Mouse (Mus musculus): ENCODE measurements around the gene Apbb1.

Apbb1 gene

GRCm38 (mm10) chr7:105570756-105571155 lies 10.7 kb downstream of the Apbb1 start:
- no peak for DNase-seq (ENCODE audit: low spot score in 2 of 2)

- DNase-seq (ENCODE audit: low spot score in 2 of 2): peak in 1 of 2 experiments; percentile 24
These were observed 11.6 kb downstream of the Apbb1 start for GRCm38 (mm10) chr7:105569512-105570496.

- DNase-seq (ENCODE audit: low spot score in 2 of 2): peak; percentile 75 to 84
These were observed 12.4 kb downstream of the Apbb1 start for GRCm38 (mm10) chr7:105568988-105569471.

- peak in 1 of 2 experiments; percentile 75 for DNase-seq (ENCODE audit: low spot score in 2 of 2)
These were observed 12.9 kb downstream of the Apbb1 start for GRCm38 (mm10) chr7:105568583-105568982.

- DNase-seq (ENCODE audit: low spot score in 2 of 2): peak in 1 of 2 experiments; percentile 13
These were observed 16.2 kb downstream of the Apbb1 start for GRCm38 (mm10) chr7:105565071-105565836.

- DNase-seq (ENCODE audit: low spot score in 2 of 2): no peak
These were observed 18.1 kb downstream of the Apbb1 start for GRCm38 (mm10) chr7:105563367-105563766.

- DNase-seq (ENCODE audit: low spot score in 2 of 2): no peak
These were observed 19.1 kb downstream of the Apbb1 start for GRCm38 (mm10) chr7:105562317-105562716.

GRCm38 (mm10) chr7:105559016-105559415 lies 22.4 kb downstream of the Apbb1 start:
- peak in 1 of 2 experiments; percentile 53 for DNase-seq (ENCODE audit: low spot score in 2 of 2)

- DNase-seq (ENCODE audit: low spot score in 2 of 2): no peak
These were observed 23.8 kb downstream of the Apbb1 start for GRCm38 (mm10) chr7:105557671-105558070.

- no peak for DNase-seq (ENCODE audit: low spot score in 2 of 2)
These were observed 25.0 kb downstream of the Apbb1 start for GRCm38 (mm10) chr7:105556406-105556805.

GRCm38 (mm10) chr7:105555571-105555970 lies 25.9 kb downstream of the Apbb1 start:
- peak in 1 of 2 experiments; percentile 23 for DNase-seq (ENCODE audit: low spot score in 2 of 2)

GRCm38 (mm10) chr7:105554212-105554942 lies 27.1 kb downstream of the Apbb1 start, which contains the start of gene Smpd1:
Smpd1 (plus strand) TSS chr7:105554360.
- DNase-seq (ENCODE audit: low spot score in 2 of 2): peak; percentile 85 to 87

GRCm38 (mm10) chr7:105553456-105554211 lies 27.8 kb downstream of the Apbb1 start:
- DNase-seq (ENCODE audit: low spot score in 2 of 2): peak in 1 of 2 experiments; percentile 23

GRCm38 (mm10) chr7:105549035-105549434 lies 32.4 kb downstream of the Apbb1 start:
- DNase-seq (ENCODE audit: low spot score in 2 of 2): peak in 1 of 2 experiments; percentile 33

GRCm38 (mm10) chr7:105547970-105548369 lies 33.5 kb downstream of the Apbb1 start:
- DNase-seq (ENCODE audit: low spot score in 2 of 2): no peak

GRCm38 (mm10) chr7:105545986-105546385 lies 35.5 kb downstream of the Apbb1 start:
- no peak for DNase-seq (ENCODE audit: low spot score in 2 of 2)

GRCm38 (mm10) chr7:105534162-105534561 lies 47.3 kb downstream of the Apbb1 start:
- DNase-seq (ENCODE audit: low spot score in 2 of 2): no peak

- DNase-seq (ENCODE audit: low spot score in 2 of 2): no peak
These were observed 53.4 kb downstream of the Apbb1 start for GRCm38 (mm10) chr7:105528094-105528493.

- DNase-seq (ENCODE audit: low spot score in 2 of 2): peak in 1 of 2 experiments; percentile 37
These were observed 54.0 kb downstream of the Apbb1 start for GRCm38 (mm10) chr7:105527306-105527937.

- DNase-seq (ENCODE audit: low spot score in 2 of 2): no peak
These were observed 57.2 kb downstream of the Apbb1 start for GRCm38 (mm10) chr7:105524222-105524621.

All from frontal cortex, postnatal 14 days (tissue).